Mouse (Mus musculus) liver, embryonic 16.5 days (tissue): ENCODE measurements around the gene Nfkb2. TPM values are rescaled to one million over a fixed set of nuclear protein-coding genes. Genes with fewer than 3 reads are reported as not detected.

Experiments
- ATAC-seq: fragments of 200-750 bp; cut with Nextera tagmentation; 2 replicates; pipeline ENCODE4 v1.8.0; 2017; ENCODE audit warnings: low read depth, mild to moderate bottlenecking, moderate number of reproducible peaks, moderate library complexity
- H3K27ac ChIP-seq: fragments of 300-500 bp; sonication (generic); 2 replicates; pipeline ENCODE4 v1.5.1; 2014; ENCODE audit warnings: mild to moderate bottlenecking, low read length
- H3K27me3 ChIP-seq: fragments of 300-500 bp; sonication (generic); 2 replicates; pipeline ENCODE4 v1.6.1; 2014; ENCODE audit warnings: low read depth, low read length, mixed read lengths; ENCODE audit not compliant: control insufficient read depth, insufficient read depth
- H3K36me3 ChIP-seq: fragments of 300-500 bp; sonication (generic); 2 replicates; pipeline ENCODE4 v1.6.1; 2014; ENCODE audit warnings: mild to moderate bottlenecking; ENCODE audit not compliant: control insufficient read depth, insufficient read depth
- H3K4me1 ChIP-seq: fragments of 300-500 bp; sonication (generic); 2 replicates; pipeline ENCODE4 v1.6.1; 2014; ENCODE audit warnings: low read depth, low read length, mixed read lengths; ENCODE audit not compliant: control insufficient read depth
- H3K4me2 ChIP-seq: fragments of 300-500 bp; sonication (generic); 2 replicates; pipeline ENCODE4 v1.6.1; 2014; ENCODE audit warnings: low read depth, low read length, mixed read lengths
- H3K4me3 ChIP-seq: fragments of 300-500 bp; sonication (generic); 2 replicates; pipeline ENCODE4 v1.5.1; 2014; ENCODE audit warnings: low read depth, mild to moderate bottlenecking, low read length
- H3K9ac ChIP-seq: fragments of 300-500 bp; sonication (generic); 2 replicates; pipeline ENCODE4 v1.6.1; 2014; ENCODE audit warnings: low read depth, low read length
- H3K9me3 ChIP-seq: fragments of 300-500 bp; sonication (generic); replicated peaks from 2 replicates; pipeline ENCODE4 v1.6.1; 2016; ENCODE audit warnings: low read length; ENCODE audit not compliant: control insufficient read depth
- WGBS: fragments of 180-500 bp; shearing (Covaris S2); extraction: QIAGEN DNeasy Blood & Tissue Kit; methylation state at CpG from one replicate; pipeline ENCODE4 v1.1.7; 2014; ENCODE audit not compliant: insufficient replicate concordance; 5-methylcytosine and 5-hydroxymethylcytosine counted together
- polyA plus RNA-seq: library from polyadenylated mRNA; unstranded; fragments of >200 nt; fragmentation: Nextera tagmentation; extraction: Ambion mirVana; gene quantifications from 2 replicates; pipeline ENCODE4 v1.2.1, GENCODE M21; 2015

Nfkb2 gene
- polyA plus RNA-seq, 1 experiment from 2014 or later: 3.8 TPM

DNA sequence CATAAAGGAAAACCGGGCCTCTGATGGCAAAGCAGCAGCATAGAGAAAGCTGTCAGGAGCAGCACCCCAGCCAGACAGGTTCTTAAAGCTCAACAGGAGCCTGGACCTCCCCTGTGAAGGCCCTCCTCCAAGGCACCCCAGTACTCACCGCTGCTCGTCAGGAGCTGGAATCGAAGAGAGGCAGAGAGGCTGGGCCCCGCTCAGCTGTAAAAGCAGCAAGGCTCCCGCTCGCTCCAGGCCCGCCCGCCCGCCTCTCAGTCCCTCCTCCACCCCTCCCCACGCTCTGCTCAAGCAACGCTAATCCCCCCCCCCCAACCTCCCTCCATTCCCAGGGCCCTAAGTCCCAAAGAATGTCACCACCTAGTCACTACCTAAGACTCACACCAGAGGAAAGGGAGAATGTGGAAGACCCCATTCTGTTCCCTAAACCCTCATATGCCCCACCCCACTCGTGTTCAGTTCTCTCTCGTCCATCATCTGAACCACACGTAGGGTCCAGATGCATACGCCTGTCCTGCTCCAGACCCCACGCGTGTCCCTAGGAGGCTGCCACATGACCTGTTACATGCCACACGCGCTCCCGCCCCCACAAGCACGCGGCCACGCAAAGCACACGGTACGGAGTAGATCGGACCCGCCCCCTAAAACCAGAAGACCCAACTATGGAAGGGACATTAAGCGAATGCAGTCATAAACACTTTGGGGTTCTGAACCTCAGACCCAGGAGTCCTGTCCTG lies 22.1 kb downstream of the Nfkb2 start:
- 0 out of 2 replicates have a peak, but pooled peaks cover under 1% of the 10 kb centered on the region for H3K36me3 ChIP-seq
- H3K27me3 ChIP-seq: peaks cover 65% of the 10 kb centered on the region

DNA sequence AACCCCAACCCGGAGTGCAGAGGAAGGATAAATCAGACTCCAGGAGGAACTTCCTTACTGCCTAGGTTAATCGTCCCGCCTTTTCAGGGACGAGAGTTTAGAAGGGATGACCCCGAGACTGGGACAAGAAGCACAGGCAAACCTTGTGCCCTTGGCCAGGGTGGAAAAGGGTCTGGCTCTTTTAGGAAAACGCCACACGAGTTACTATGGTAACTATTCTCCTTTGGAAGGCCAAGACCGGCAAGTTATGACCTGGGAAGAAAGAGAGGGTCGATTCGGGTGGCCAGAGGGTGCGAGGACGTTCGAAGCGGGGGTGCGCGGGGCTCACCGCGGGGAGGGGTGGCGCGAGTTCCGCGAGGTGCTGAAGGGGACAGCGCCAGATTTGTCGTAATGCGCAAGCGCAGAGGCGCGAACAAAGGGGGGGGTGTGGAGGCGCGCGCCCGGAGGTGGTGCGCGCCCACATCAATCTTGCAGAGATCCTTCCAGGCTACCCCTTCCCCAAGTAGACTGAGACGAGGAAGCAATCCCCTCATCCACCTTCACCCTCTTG lies 22.7 kb downstream of the Nfkb2 start, which contains the start of gene Psd:
Gene Psd (minus strand): TSS at position 401 of the 550 bp plus-strand sequence.
- Histone ChIP-seq H3K9me3 (no peaks in the 10 kb centered on the region), H3K27me3 (peaks cover 58% of the 10 kb centered on the region), H3K4me3 (peak within 1 kb of the TSS; percentile 69), H3K4me1 (peaks cover 33% of the 10 kb centered on the region), H3K4me2 (peak within 1 kb of the TSS; percentile 100), H3K9ac (peak within 1 kb of the TSS; percentile 68), H3K27ac (peak within 1 kb of the TSS; percentile 83), H3K36me3 (0 out of 2 replicates have a peak, but pooled peaks cover 3% of the 10 kb centered on the region)
- under 1% methylated on average over 35 of the region's 35 CpGs for WGBS
- ATAC-seq: no peak

More for the DNA sequence above, 22.1 kb downstream of the Nfkb2 start:
- Histone ChIP-seq H3K27ac (no peak overlapping the region), H3K4me1 (peaks cover 33% of the 10 kb centered on the region), H3K9me3 (no peaks in the 10 kb centered on the region), H3K4me2 (no peak overlapping the region), H3K9ac (no peak overlapping the region), H3K4me3 (no peak overlapping the region)
- WGBS: 8% methylated on average over 29 of the region's 29 CpGs
- no peak for ATAC-seq

GRCm38 (mm10) chr19:46327531-46328064 lies 23.5 kb downstream of the Nfkb2 start:
- 21% methylated on average over 14 of the region's 14 CpGs for WGBS

GRCm38 (mm10) chr19:46328081-46329030 lies 24.2 kb downstream of the Nfkb2 start, which contains the start of gene Fbxl15:
TSS of gene Fbxl15 (plus strand) at chr19:46328184.
- peak within 1 kb of the TSS; percentile 100 for H3K4me2 ChIP-seq
- H3K4me1 ChIP-seq: peaks cover 33% of the 10 kb centered on the region
- under 1% methylated on average over 81 of the region's 81 CpGs for WGBS
- peak; percentile 88 for ATAC-seq
- peak within 1 kb of the TSS; percentile 69 for H3K4me3 ChIP-seq
- H3K9ac ChIP-seq: peak within 1 kb of the TSS; percentile 68
- peaks cover 43% of the 10 kb centered on the region for H3K27me3 ChIP-seq
- peak within 1 kb of the TSS; percentile 83 for H3K27ac ChIP-seq
- no peaks in the 10 kb centered on the region for H3K9me3 ChIP-seq
- H3K36me3 ChIP-seq: 0 out of 2 replicates have a peak, but pooled peaks cover 3% of the 10 kb centered on the region

More at GRCm38 (mm10) chr19:46327531-46328064, 23.5 kb downstream of the Nfkb2 start:
- Histone ChIP-seq H3K4me2 (peak overlapping the region; percentile 100), H3K9me3 (no peaks in the 10 kb centered on the region), H3K36me3 (0 out of 2 replicates have a peak, but pooled peaks cover 3% of the 10 kb centered on the region), H3K4me3 (peak overlapping the region; percentile 69), H3K27ac (peak overlapping the region; percentile 83), H3K4me1 (peaks cover 33% of the 10 kb centered on the region), H3K9ac (peak overlapping the region; percentile 68; the same call in 1 of the 2 replicates), H3K27me3 (peaks cover 51% of the 10 kb centered on the region)
- no peak for ATAC-seq

GRCm38 (mm10) chr19:46329031-46329641 lies 25.0 kb downstream of the Nfkb2 start:
- H3K4me1 ChIP-seq: peaks cover 33% of the 10 kb centered on the region
- peak overlapping the region; percentile 83 for H3K27ac ChIP-seq
- WGBS: 3% methylated on average over 54 of the region's 54 CpGs
- ATAC-seq: no peak
- H3K4me3 ChIP-seq: peak overlapping the region; percentile 69
- H3K9ac ChIP-seq: peak overlapping the region; percentile 68
- 0 out of 2 replicates have a peak, but pooled peaks cover 3% of the 10 kb centered on the region for H3K36me3 ChIP-seq
- H3K9me3 ChIP-seq: no peaks in the 10 kb centered on the region
- peak overlapping the region; percentile 100 for H3K4me2 ChIP-seq
- H3K27me3 ChIP-seq: peaks cover 35% of the 10 kb centered on the region

DNA sequence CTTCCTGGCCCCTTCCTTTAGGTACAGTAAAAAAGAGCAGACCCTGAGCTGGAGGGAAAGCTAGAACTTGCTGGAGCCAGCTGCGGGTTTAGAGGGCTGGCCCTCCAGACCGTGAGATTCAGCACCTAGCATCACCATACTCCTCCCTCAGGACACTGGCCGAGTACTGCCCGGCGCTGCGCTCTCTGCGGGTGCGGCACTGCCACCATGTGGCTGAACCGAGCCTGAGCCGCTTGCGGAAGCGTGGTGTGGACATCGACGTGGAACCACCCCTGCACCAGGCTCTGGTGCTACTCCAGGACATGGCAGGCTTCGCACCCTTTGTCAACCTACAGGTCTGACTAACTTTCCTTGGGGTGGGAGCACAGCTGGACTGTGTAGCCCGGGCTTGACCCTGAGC lies 25.8 kb downstream of the Nfkb2 start:
- H3K4me3 ChIP-seq: peak overlapping the region; percentile 69
- peaks cover 33% of the 10 kb centered on the region for H3K4me1 ChIP-seq
- H3K9ac ChIP-seq: no peak overlapping the region
- WGBS: 5% methylated on average over 16 of the region's 16 CpGs
- peak; percentile 40 for ATAC-seq
- 0 out of 2 replicates have a peak, but pooled peaks cover 3% of the 10 kb centered on the region for H3K36me3 ChIP-seq
- H3K27me3 ChIP-seq: peaks cover 27% of the 10 kb centered on the region
- H3K9me3 ChIP-seq: no peaks in the 10 kb centered on the region
- peak overlapping the region; percentile 100 for H3K4me2 ChIP-seq
- H3K27ac ChIP-seq: no peak overlapping the region

- no peak for ATAC-seq
- no peak overlapping the region for H3K27ac ChIP-seq
These were observed 26.6 kb downstream of the Nfkb2 start for GRCm38 (mm10) chr19:46330696-46331095.

DNA sequence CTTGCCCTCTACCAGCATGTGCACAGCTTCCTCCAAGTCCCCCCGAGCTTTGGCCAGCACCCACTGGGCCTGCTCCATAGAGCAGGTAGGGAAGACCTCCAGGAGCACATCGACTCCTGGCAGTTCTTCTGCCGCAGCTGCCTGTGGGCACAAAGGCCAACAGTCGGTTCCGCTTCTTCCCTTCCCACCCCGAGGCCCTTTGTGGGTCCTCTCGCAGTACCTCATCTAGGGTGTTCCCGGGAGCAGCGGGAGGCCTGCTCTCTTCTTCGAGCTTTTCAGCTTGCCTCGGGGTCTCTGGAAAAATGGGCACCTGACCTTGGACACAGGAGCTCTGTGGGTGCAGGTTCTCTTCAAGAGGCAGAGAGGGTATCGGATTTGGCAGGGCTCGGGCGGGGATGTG lies 27.2 kb downstream of the Nfkb2 start:
- Histone ChIP-seq H3K36me3 (0 out of 2 replicates have a peak, but pooled peaks cover 3% of the 10 kb centered on the region), H3K9me3 (no peaks in the 10 kb centered on the region), H3K9ac (no peak overlapping the region), H3K4me3 (no peak overlapping the region), H3K4me1 (peaks cover 33% of the 10 kb centered on the region), H3K27ac (no peak overlapping the region), H3K27me3 (peaks cover 13% of the 10 kb centered on the region), H3K4me2 (no peak overlapping the region)
- WGBS: 82% methylated on average over 14 of the region's 14 CpGs
- ATAC-seq: no peak

More at GRCm38 (mm10) chr19:46330696-46331095, 26.6 kb downstream of the Nfkb2 start:
- Histone ChIP-seq H3K9ac (no peak overlapping the region), H3K9me3 (no peaks in the 10 kb centered on the region), H3K36me3 (0 out of 2 replicates have a peak, but pooled peaks cover 3% of the 10 kb centered on the region), H3K4me2 (no peak overlapping the region), H3K4me3 (no peak overlapping the region), H3K4me1 (peaks cover 33% of the 10 kb centered on the region), H3K27me3 (peaks cover 20% of the 10 kb centered on the region)
- WGBS: 89% methylated on average over 12 of the region's 12 CpGs
